Mouse (Mus musculus): ENCODE data around the gene Baiap3.

DNA sequence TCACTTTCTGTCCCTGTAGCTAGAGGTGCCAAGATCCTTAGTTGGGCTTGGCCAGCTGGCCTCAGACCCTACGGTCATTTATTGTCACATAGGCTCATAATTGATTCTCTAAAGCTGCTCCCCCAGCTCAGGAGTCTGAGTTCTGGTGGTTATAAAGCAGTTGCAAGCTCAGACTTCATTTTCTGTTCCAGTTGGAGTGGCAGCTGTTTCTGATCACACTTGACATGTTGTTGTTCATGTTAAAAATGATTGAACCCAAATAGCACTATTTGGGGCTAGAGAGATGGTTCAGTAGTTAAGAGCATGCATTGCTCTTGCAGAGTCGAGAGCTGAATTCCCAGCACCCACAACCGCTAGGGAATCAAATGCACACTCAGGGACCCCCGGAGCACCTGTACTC lies 46.2 kb downstream of the Baiap3 start:
- TF ChIP-seq CTCF (IDR thresholded peaks at IDR 0.05; ENCODE audit: low read depth, low read length): no peak
- no peak for TF ChIP-seq POLR2A (IDR thresholded peaks at IDR 0.05; ENCODE audit: borderline replicate concordance, low read depth, low read length)

Data from bone marrow macrophage, adult 2 months (primary cell).